ENCODE assay signal across 9 mouse cellular contexts in the genomic region with DNA sequence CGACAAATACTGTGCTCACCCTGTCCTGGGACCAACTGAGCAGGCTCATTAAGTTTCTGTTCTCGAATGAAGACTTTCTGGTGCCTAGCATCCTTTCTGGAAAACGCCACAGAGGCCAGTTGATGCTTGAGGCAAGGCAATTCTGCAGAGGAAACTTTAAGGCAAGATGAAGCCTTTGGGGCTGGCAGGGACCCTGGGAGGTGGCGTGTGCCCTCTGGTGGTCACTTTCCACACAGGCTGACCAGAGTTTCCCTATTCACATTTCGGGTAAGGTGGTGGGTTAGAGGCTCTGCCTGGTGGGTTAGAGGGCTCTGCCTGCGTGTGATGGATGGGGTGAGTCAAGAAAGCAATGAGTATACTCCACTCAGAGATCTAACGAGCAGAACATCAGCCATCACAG. TPM values are rescaled to one million over a fixed set of nuclear protein-coding genes. Genes with fewer than 3 reads are reported as not detected.
DNase-seq lines count a peak whose midpoint lies in the region; ATAC-seq and TF ChIP-seq lines count a peak whose summit lies in the region.
"Had no signal": no experiment of that assay in that cellular context is flagged by ENCODE, and none has a peak within 500 bp of the region (broad histone marks: within the 10 kb centered on the region; RNA-seq: fewer than 3 reads in every experiment).

No protein-coding gene starts in this region.

- no peak overlapping the region for H3K9ac ChIP-seq in kidney, embryonic 16.5 days (replicated peaks; ENCODE audit: low read length)
- H3K9ac ChIP-seq in CH12.LX (ENCODE audit: insufficient read depth, low read depth): no peak overlapping the region
- H3K9ac ChIP-seq in limb, embryonic 11.5 days (ENCODE audit: low read length): no peak overlapping the region
- H3K9ac ChIP-seq in neural tube, embryonic 11.5 days (ENCODE audit: low read length): no peak overlapping the region
- H3K9ac ChIP-seq: neural tube, embryonic 12.5 days had no signal

- no peak for TF ChIP-seq EP300 in CH12.LX (IDR thresholded peaks at IDR 0.05; ENCODE audit: low read length)

- H3K4me2 ChIP-seq in kidney, embryonic 16.5 days (replicated peaks; ENCODE audit: low read depth, low read length): no peak overlapping the region
- no peak overlapping the region for H3K4me2 ChIP-seq in CH12.LX (ENCODE audit: insufficient read depth, low read depth, poor library complexity, severe bottlenecking)
- no peak overlapping the region for H3K4me2 ChIP-seq in limb, embryonic 11.5 days (ENCODE audit: low read depth, severe bottlenecking)
- no peak overlapping the region for H3K4me2 ChIP-seq in neural tube, embryonic 11.5 days (ENCODE audit: low read depth)
- H3K4me2 ChIP-seq: neural tube, embryonic 12.5 days had no signal

- in situ Hi-C loops in CH12.LX (cut with MboI; ENCODE audit: low pct_ligation_motif_present, low pct_unique_long_range_greater_than_20kb, low sequenced_read_pairs): loop anchor here (10.0 kb wide), 1 partner anchor 537 kb away; no protein-coding TSS in a partner anchor

- peak; percentile 90 for TF ChIP-seq CTCF in kidney, adult 2 months (conservative IDR thresholded peaks at IDR 0.05; ENCODE audit: insufficient read depth, insufficient read length, low read depth, low read length)
- TF ChIP-seq CTCF in CH12.LX (conservative IDR thresholded peaks at IDR 0.05 in 1 of 2, IDR thresholded peaks at IDR 0.05 in 1 of 2; ENCODE audit: low read depth in 2 of 2, low read length in 2 of 2): peak in 1 of 2 experiments; percentile 85; a peak in 3 of 4 replicates

- intact Hi-C loops in gastrocnemius, postnatal 36 days (cut with DNase I): loop anchor here (2.0 kb wide), 1 partner anchor 783 kb away; no protein-coding TSS in a partner anchor

- TF ChIP-seq RAD21 in CH12.LX (IDR thresholded peaks at IDR 0.05; ENCODE audit: low read depth, low read length): peak; percentile 73

- no peaks in the 10 kb centered on the region for H3K79me2 ChIP-seq in CH12.LX (replicated peaks; ENCODE audit: control insufficient read depth, extremely low read depth, insufficient read depth, poor library complexity, severe bottlenecking)

- H3K4me1 ChIP-seq in kidney, adult 2 months (ENCODE audit: control insufficient read depth, insufficient read depth, low read length): no peaks in the 10 kb centered on the region
- peaks cover under 1% of the 10 kb centered on the region; the same call in 1 of the 2 replicates for H3K4me1 ChIP-seq in kidney, embryonic 16.5 days (ENCODE audit: insufficient read depth, low read length)
- peaks cover 12 to 21% of the 10 kb centered on the region in 2 experiments for H3K4me1 ChIP-seq in CH12.LX (ENCODE audit: control insufficient read depth in 1 of 2, insufficient read depth in 2 of 2)
- no peaks in the 10 kb centered on the region for H3K4me1 ChIP-seq in limb, embryonic 11.5 days (ENCODE audit: control insufficient read depth, insufficient read depth, low read length)
- no peaks in the 10 kb centered on the region for H3K4me1 ChIP-seq in neural tube, embryonic 11.5 days (ENCODE audit: control insufficient read depth, insufficient read depth, low read length)

- ATAC-seq in kidney, embryonic 16.5 days (ENCODE audit: low FRiP score, low TSS enrichment): no peak
- ATAC-seq in limb, embryonic 11.5 days (ENCODE audit: insufficient number of reproducible peaks, low FRiP score, low TSS enrichment, low read depth): no peak
- ATAC-seq in neural tube, embryonic 11.5 days (ENCODE audit: insufficient read depth, low FRiP score, low TSS enrichment): no peak

- no peaks in the 10 kb centered on the region for H3K36me3 ChIP-seq in kidney, adult 2 months (ENCODE audit: control insufficient read depth, insufficient read depth, low read length)
- no peaks in the 10 kb centered on the region for H3K36me3 ChIP-seq in kidney, embryonic 16.5 days (ENCODE audit: insufficient read depth, low read length)
- H3K36me3 ChIP-seq in CH12.LX (replicated peaks in 1 of 2; ENCODE audit: control insufficient read depth in 1 of 2, insufficient read depth in 1 of 2, low read length in 1 of 2): no peaks in the 10 kb centered on the region
- no peaks in the 10 kb centered on the region for H3K36me3 ChIP-seq in limb, embryonic 11.5 days (ENCODE audit: control insufficient read depth, insufficient read depth, low read length)
- no peaks in the 10 kb centered on the region for H3K36me3 ChIP-seq in neural tube, embryonic 11.5 days (ENCODE audit: control insufficient read depth, insufficient read depth, low read length)
- H3K36me3 ChIP-seq: neural tube, embryonic 12.5 days had no signal

- H3K27me3 ChIP-seq in kidney, adult 2 months (replicated peaks; ENCODE audit: control insufficient read depth, insufficient read depth, low read length): no peaks in the 10 kb centered on the region
- no peaks in the 10 kb centered on the region for H3K27me3 ChIP-seq in kidney, embryonic 16.5 days (ENCODE audit: insufficient read depth, low read length)
- H3K27me3 ChIP-seq in CH12.LX (replicated peaks): no peaks in the 10 kb centered on the region
- no peaks in the 10 kb centered on the region for H3K27me3 ChIP-seq in limb, embryonic 11.5 days (ENCODE audit: control insufficient read depth, insufficient read depth, low read length)
- no peaks in the 10 kb centered on the region for H3K27me3 ChIP-seq in neural tube, embryonic 11.5 days (ENCODE audit: control insufficient read depth, insufficient read depth, low read length)
- H3K27me3 ChIP-seq: neural tube, embryonic 12.5 days had no signal

- no peak overlapping the region for H3K4me3 ChIP-seq in kidney, adult 2 months (ENCODE audit: insufficient read depth, low read depth, low read length)
- no peak overlapping the region for H3K4me3 ChIP-seq in kidney, embryonic 16.5 days (ENCODE audit: low read length)
- H3K4me3 ChIP-seq in CH12.LX (replicated peaks in 1 of 3; ENCODE audit: low read depth in 2 of 3, low read length in 2 of 3, poor library complexity in 1 of 3): no peak overlapping the region
- no peak overlapping the region for H3K4me3 ChIP-seq in limb, embryonic 11.5 days (ENCODE audit: low read depth, low read length)
- H3K4me3 ChIP-seq in neural tube, embryonic 11.5 days (ENCODE audit: low read depth, low read length): no peak overlapping the region
- H3K4me3 ChIP-seq: neural tube, embryonic 12.5 days had no signal

- DNase-seq in kidney, adult 2 months: peak; percentile 54
- DNase-seq in CH12.LX (ENCODE audit: extremely low read depth): peak; percentile 57
- peak; percentile 69 for DNase-seq in brain, adult 2 months (ENCODE audit: low read depth, low spot score)
- peak; percentile 45 to 49 for DNase-seq in gastrocnemius, postnatal 36 days
- peak; percentile 88 for DNase-seq in limb, embryonic 11.5 days (ENCODE audit: low spot score)
- DNase-seq in neural tube, embryonic 11.5 days (ENCODE audit: low spot score): peak; percentile 78
- DNase-seq in urinary bladder, adult 2 months (ENCODE audit: low spot score): no peak

- TF ChIP-seq POLR2A in kidney, adult 2 months (IDR thresholded peaks at IDR 0.05; ENCODE audit: low read depth, low read length): no peak
- no peak for TF ChIP-seq POLR2A in CH12.LX (IDR thresholded peaks at IDR 0.05; ENCODE audit: low read depth, low read length)

- dilution Hi-C loops in CH12.LX (cut with MboI; ENCODE audit: extremely low pct_ligation_motif_present, extremely low pct_unique_long_range_greater_than_20kb, low sequenced_read_pairs): no loop called here

- H3K27ac ChIP-seq in kidney, adult 2 months (ENCODE audit: insufficient read depth, low read depth, low read length): no peak overlapping the region
- no peak overlapping the region for H3K27ac ChIP-seq in kidney, embryonic 16.5 days (ENCODE audit: low read length)
- H3K27ac ChIP-seq in CH12.LX (ENCODE audit: insufficient read depth, low read depth): no peak overlapping the region
- no peak overlapping the region for H3K27ac ChIP-seq in limb, embryonic 11.5 days (replicated peaks; ENCODE audit: low read depth, low read length)
- H3K27ac ChIP-seq in neural tube, embryonic 11.5 days (ENCODE audit: low read depth, low read length): no peak overlapping the region
- H3K27ac ChIP-seq: neural tube, embryonic 12.5 days had no signal

- 16% methylated on average over 7 of the region's 7 CpGs for WGBS in kidney, adult 2 months
- 15% methylated on average over 7 of the region's 7 CpGs for WGBS in kidney, embryonic 16.5 days
- WGBS in limb, embryonic 11.5 days: 19% methylated on average over 7 of the region's 7 CpGs
- 26% methylated on average over 7 of the region's 7 CpGs for WGBS in neural tube, embryonic 11.5 days

- no peaks in the 10 kb centered on the region for H3K9me3 ChIP-seq in kidney, embryonic 16.5 days (ENCODE audit: low read length)
- H3K9me3 ChIP-seq in CH12.LX (replicated peaks; ENCODE audit: low read length): no peaks in the 10 kb centered on the region
- no peaks in the 10 kb centered on the region for H3K9me3 ChIP-seq in limb, embryonic 11.5 days (ENCODE audit: control insufficient read depth, low read length)
- H3K9me3 ChIP-seq in neural tube, embryonic 11.5 days (ENCODE audit: control insufficient read depth, low read length): no peaks in the 10 kb centered on the region
- H3K9me3 ChIP-seq: neural tube, embryonic 12.5 days had no signal

TF ChIP-seq in CH12.LX, 34 proteins besides CTCF, POLR2A, EP300 and RAD21:
- TF ChIP-seq SMC3 (IDR thresholded peaks at IDR 0.05; ENCODE audit: low read depth, low read length) (peak; percentile 86), USF1 (IDR thresholded peaks at IDR 0.05; ENCODE audit: low read depth, low read length) (no peak), IRF4 (IDR thresholded peaks at IDR 0.05; ENCODE audit: low read depth, low read length) (0 out of 2 replicates have a peak, but pooled peaks have one; percentile 15), JUN (IDR thresholded peaks at IDR 0.05; ENCODE audit: insufficient read depth, low read depth, low read length) (no peak), MEF2A (IDR thresholded peaks at IDR 0.05; ENCODE audit: borderline replicate concordance, low read depth, low read length) (0 out of 2 replicates have a peak, but pooled peaks have one; percentile 24), UBTF (IDR thresholded peaks at IDR 0.05; ENCODE audit: low read depth, low read length) (no peak), TBP (conservative IDR thresholded peaks at IDR 0.05; ENCODE audit: low read depth, low read length) (no peak), BHLHE40 (IDR thresholded peaks at IDR 0.05; ENCODE audit: low read depth, low read length) (no peak), ZMIZ1 (IDR thresholded peaks at IDR 0.05; ENCODE audit: low read depth, low read length) (no peak)

RNA-seq across cellular contexts. Expression of a gene that starts 28.7 kb away (rescaled TPM):
- polyA plus RNA-seq in kidney, adult 2 months (2012; rRNA removed): 109 and 111 TPM in 2 replicates
- 130 and 153 TPM in 2 replicates for polyA plus RNA-seq in kidney, embryonic 16.5 days (2015; fragmentation: Nextera tagmentation; extraction: Ambion mirVana)
- total RNA-seq in CH12.LX (2012; rRNA removed) (42.3 and 50.7 TPM in 2 replicates), CH12.LX (2014; rRNA removed) (26.2 and 32.7 TPM in 2 replicates)
- polyA plus RNA-seq in CH12.LX (2012; ENCODE audit: insufficient read length, low read depth): 175 and 192 TPM in 2 replicates
- 10 to 100 TPM; 25.0 to 29.8 TPM for total RNA-seq in gastrocnemius, postnatal 36 days (2021)
- 140 and 149 TPM in 2 replicates for polyA plus RNA-seq in limb, embryonic 11.5 days (2014; fragmentation: Nextera tagmentation; extraction: Ambion mirVana)
- 135 and 139 TPM in 2 replicates for polyA plus RNA-seq in neural tube, embryonic 11.5 days (2014; fragmentation: Nextera tagmentation; extraction: Ambion mirVana)
- polyA plus RNA-seq in urinary bladder, adult 2 months (2012; rRNA removed): 141 and 167 TPM in 2 replicates
